Mouse (Mus musculus) heart, adult 8-10 months (tissue): ENCODE data around the gene Cdh23. TPM values are rescaled to one million over a fixed set of nuclear protein-coding genes. Genes with fewer than 3 reads are reported as not detected.

Experiments
- DNase-seq: peaks from one replicate; pipeline ENCODE4 v3.0.0; 2022; ENCODE audit warnings: low spot score
- total RNA-seq, 4 experiments: library from RNA; stranded (reverse); gene quantifications; 2 replicates each; pipeline ENCODE4 v1.2.4; 2022

The Cdh23 gene
- total RNA-seq, 4 experiments from 2014 or later = 5.5 to 7.6 (median 5.6) TPM

DNA sequence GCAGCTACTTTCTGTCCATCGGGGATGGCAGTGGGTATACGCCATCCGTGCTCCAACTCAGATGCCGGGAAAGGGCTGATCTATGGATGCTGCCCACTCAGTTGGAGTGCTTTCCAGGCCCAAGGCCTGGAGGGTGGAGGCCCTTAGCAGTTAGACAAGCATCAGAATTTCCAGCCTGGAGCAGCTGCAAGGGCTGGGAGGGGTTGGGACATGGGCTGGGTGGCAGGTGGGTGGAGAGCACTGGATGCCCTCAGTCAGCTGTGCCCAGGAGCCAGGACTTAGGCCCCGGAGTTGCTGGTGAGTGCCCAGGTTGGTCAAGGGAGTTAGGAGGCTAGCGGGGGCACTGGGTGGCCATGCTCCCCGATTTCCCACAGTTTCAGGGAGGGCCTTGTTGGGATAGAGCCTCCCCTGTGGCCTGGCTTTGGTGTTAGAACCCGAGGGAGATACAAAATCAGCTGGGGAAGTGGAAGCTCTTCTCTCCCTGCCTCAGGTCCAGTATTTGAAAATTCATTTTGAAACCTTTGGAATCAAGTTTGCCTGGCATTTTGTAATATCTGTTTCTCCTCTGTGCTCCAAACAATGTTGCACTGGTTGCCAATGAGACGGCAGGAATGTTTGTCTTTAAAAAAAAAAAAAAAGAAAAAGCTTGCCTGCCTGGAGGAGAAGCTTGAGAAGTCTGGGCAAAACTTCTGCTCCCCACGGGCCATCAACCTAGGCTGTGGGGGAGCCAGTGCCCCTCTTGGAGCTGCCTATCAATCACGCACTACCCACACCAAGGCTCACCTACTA is 295.6 kb downstream of the Cdh23 start:
- no peak for DNase-seq

DNA sequence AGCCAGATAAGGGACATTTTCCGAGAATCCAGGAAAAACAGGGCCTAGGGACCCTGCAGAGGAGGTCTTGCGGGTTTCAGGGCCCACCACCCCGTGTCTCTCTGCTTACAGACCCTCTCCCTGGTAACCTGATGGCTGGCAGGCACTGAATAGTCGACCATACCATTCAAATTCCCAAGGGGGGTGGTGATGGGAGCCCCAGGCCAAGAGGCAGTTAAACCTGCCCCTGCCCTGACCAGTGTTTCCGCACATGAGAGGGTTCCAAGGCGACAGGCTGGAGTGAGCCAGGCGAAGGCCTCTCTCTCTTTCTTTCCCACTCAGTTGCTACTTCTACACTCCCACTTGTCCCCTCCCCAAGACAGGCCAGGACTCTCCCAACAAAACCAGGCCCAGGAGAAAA is 296.8 kb downstream of the Cdh23 start, which contains the start of gene Gm17455:
TSS of gene Gm17455 (plus strand) at position 278 of the 400 bp plus-strand sequence.
- DNase-seq = no peak

- no peak for DNase-seq
These were observed 298.1 kb downstream of the Cdh23 start for GRCm38 (mm10) chr10:60398051-60398814.

DNA sequence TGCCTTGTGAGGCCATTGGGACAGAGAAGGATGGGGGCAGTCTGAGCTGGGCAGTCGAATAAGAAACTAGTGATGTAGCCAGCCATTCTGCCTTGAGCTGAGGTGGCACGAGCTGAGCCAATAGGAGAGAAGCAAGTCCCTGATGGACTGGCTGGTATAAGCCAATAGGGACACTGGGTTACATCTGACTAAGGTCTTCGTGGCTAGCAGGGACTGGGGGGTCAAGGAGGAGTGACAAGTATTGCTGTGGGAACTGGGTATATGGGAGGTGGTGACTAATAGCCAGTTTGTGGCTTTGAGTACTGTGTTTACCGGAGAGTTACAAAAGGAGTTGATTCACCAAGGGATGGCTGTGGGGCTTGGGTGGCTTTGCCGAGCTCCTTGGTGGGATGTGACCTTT is 300.7 kb downstream of the Cdh23 start:
- DNase-seq = no peak

GRCm38 (mm10) chr10:60394936-60395335 is 301.4 kb downstream of the Cdh23 start:
- no peak for DNase-seq

GRCm38 (mm10) chr10:60391661-60392060 is 304.6 kb downstream of the Cdh23 start:
- DNase-seq = no peak

GRCm38 (mm10) chr10:60390904-60391420 is 305.3 kb downstream of the Cdh23 start:
- no peak for DNase-seq

- no peak for DNase-seq
These were observed 305.9 kb downstream of the Cdh23 start for GRCm38 (mm10) chr10:60390177-60390903.

DNA sequence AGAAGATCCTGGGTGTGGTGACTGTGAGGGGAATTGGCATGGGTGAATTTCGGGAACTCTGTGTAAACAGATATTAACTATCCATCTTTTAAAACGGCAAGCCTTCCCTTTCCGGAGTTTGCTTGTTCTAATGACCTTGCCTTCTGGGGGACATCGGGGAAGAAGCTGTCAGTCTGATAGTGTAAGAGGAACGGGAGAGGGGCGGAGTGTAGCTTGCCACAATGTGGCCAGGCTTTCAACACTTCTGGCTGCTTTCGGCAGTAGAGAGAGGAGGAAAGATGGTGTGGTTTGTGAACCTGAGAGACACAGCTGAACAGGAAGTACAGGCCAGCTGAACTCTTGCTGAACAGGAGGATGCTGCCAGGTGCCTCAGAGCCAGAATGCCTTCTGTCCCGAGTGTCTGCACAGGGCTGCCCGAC is 306.8 kb downstream of the Cdh23 start:
- no peak for DNase-seq

DNA sequence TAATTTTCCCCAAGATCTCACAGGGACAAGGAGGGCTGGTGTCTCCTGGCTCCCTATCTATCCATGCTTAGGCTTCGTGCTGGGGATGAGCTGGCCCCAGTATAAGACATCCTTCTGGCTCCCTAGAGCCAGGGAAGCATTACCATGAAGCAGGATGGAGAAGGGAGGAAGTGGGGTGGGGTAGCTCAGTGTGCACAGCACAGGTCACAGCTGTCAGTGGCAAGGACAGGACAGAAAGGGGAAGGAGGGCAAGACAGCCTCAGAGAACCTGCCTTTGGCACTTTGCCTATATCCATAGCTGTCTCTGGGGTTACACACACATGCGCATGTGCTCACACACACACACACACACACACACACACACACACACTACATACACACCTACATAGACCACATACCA is 308.0 kb downstream of the Cdh23 start:
- no peak for DNase-seq

DNA sequence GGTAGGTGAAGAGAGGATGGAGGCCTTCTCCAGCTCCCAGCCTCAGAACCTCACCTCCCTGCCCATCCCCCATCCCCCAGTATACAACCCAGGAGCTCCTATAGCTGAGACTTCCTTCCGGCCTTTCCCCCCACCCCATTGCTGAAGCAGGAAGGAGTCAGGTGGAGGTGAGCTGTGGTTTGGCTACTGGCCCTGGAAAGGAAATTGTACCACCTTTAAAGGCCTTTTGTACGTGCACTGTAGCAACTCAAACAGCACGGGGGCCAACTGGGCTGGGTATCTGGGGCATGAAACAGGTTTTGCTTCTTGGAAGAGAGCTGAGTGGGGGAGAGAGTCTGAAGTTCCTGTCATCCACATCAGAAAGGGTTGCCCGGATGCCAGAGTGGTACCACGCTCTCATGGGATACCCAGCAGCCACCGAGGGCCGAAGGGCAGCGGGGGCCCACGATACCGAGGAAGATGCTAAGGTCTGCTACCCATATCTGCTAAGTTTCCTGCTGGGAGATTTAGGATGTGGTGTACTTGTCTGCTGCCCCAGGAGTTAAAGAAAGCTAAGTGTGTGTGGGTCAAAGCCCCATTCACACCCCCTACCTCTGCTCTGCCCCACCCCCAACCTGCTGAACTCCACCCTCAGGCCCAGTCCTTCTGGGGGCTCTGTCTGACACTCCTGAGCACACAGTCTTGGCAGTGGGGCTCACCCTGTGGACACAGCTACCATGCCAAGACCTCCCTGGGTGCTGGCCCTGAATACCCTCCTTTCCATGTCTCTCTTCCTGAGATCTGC is 315.0 kb downstream of the Cdh23 start:
- DNase-seq = no peak

GRCm38 (mm10) chr10:60380229-60380628 is 316.1 kb downstream of the Cdh23 start:
- no peak for DNase-seq

GRCm38 (mm10) chr10:60379419-60379957 is 316.8 kb downstream of the Cdh23 start:
- no peak for DNase-seq

DNA sequence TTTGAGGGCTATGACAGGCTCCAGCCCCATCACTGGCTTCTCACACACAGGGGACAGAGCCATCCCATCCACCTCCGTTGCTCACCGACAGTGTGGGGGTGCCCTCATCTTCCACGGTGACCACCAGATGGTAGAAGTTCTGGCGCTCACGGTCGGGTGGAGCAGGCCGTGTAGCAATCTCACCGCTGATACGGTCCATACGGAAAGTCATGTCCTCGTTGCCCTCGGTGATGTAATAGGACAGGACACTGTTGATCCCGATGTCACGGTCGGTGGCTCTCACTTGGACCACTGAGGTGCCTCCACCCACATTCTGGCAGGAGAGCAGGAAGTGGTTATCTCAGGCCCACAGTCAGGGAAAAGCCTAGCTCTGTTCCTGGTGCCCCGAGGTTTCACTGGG is 319.6 kb downstream of the Cdh23 start:
- no peak for DNase-seq

DNA sequence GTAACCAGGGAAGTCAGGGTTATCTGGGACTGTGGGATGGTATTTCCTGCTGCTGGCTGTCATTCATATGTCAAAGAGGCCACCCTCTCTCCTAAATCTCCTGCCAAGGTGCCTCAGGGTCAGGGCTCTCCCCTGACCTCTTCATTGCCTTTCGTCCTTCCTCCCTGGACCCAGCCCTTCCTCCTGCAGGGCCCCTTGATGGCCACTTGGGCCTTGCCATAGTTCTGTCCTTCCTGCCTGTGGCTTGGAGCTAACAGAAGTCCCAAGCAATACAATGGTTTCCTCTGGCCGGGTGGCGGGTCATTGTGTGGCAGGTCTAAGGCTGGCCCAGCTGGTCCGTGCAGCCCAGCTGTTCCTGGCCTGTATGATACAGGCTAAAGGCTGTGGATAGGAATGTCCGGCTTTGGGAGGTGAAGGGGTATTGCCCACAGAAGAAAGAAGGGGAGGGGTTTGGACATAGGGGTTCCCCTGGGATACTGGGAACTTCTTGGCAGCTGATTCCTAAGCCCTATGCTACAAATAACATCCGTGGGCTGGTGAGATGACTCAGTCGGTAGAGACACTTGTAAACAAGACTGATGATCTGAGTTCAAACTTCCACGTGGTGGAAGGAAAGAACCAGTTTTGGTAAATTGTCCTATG is 322.2 kb downstream of the Cdh23 start:
- peak; percentile 74 for DNase-seq

DNA sequence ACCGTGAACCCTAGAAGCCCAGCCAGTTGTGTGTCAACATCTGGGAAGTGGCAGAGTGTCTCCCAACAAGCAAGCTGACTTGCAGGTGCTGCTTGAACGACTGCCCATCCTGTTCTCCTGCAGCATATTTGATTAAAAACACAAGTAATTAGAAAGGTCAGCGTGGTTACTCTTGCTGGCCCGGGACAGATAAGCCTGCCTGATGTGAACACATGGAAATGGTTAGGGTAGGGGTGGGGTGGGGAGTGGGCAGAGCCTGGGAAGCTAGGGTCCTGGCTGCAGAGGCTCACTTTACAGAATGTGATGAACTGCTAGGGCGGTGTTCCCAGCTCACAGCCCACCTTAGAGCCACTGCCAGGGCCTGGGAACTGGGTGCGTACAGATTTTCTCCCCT is 322.8 kb downstream of the Cdh23 start:
- DNase-seq = no peak

DNA sequence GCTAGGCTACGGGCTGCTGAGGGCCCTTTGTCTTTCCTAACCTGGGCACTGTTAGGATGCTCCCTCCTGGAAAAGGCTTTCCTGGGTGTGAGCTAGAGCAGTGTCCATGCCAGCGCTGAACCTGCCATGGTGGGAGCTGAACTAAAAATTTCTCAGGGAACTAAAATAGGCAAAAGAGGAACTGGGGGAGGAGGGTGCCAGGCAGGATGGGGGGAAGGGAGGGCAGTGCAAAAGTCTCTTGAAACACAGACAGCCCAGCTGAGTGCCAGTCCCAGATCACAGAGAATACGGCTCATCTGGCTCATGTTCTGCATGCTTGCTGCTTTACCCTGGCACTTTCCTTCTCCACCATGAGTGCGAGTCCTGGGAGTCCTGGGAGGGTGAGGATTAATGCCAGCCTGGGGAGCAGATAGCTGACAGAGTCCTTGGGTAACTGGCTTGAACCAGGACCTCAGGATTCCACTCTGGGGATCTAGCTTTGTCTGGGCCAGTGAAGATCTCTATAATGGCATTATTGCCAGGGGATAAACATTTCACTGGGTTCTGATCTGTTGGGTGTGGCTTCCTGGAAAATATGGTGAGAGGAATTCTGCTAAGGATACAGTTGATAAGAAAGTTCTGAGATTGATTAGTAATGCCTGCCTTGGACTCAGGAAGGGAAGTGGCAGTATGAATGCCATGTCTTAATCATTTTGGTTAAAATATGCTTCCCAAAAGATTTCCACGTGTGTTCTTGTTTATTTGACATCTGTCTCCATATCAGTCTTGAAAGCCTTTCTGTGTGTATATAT is 324.5 kb downstream of the Cdh23 start:
- DNase-seq = no peak

DNA sequence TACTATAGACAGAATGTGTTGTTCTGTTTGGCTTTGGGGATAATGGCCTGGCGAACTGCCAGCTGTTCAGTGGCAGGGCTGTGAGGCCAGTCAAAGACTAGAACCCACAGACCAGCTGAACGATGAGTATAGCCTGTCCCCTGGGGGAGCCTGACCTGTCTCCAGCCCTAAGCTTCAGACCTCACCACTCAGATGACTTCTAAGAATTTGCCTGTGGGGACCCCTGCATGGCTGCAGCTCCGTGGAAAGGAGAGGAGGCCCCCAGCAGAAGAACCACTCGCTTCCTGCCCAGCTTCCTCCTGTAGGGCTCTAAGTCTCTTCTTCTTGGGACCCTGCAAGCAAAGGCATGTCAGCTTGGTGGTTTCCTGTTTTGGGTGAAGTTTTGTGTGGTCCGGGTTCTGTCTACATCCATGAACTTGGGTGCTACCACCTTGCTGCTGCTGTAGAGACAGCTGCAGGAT is 325.7 kb downstream of the Cdh23 start:
- no peak for DNase-seq

GRCm38 (mm10) chr10:60370098-60370497 is 326.2 kb downstream of the Cdh23 start:
- no peak for DNase-seq
